Mouse (Mus musculus): ENCODE results near the gene Aida. TPM values are rescaled to one million over a fixed set of nuclear protein-coding genes. Genes with fewer than 3 reads are reported as not detected.
A peak's percentile ranks its signal among the peaks of the same experiment; 100 is the strongest.

Gene Aida
- total RNA-seq (2021) = 10 to 100 TPM; 22.4 to 28.4 TPM
- long read RNA-seq, experiment 1, full-length matches to known transcripts = 8 of 11 reads
- long read RNA-seq, experiment 1, partial matches to known transcripts = 0 of 11 reads
- long read RNA-seq, experiment 1, other reads (novel, unspliced or antisense) = 3 of 11 reads
- long read RNA-seq, experiment 2, full-length matches to known transcripts = 3 of 5 reads
- long read RNA-seq, experiment 2, partial matches to known transcripts = 0 of 5 reads
- long read RNA-seq, experiment 2, other reads (novel, unspliced or antisense) = 2 of 5 reads

GRCm38 (mm10) chr1:183296465-183296864, at the start of gene Aida:
Aida (plus strand) TSS chr1:183296590.
- DNase-seq = peak in 1 of 2 experiments; percentile 45
- intact Hi-C loops (cut with DNase I) = no loop called here

GRCm38 (mm10) chr1:183248144-183248543, 48.2 kb upstream of the Aida start:
- no peak for DNase-seq
- intact Hi-C loops (cut with DNase I) = no loop called here

- intact Hi-C loops (cut with DNase I) = no loop called here
- no peak for DNase-seq
Observed at GRCm38 (mm10) chr1:183250612-183251011, 45.8 kb upstream of the Aida start.

GRCm38 (mm10) chr1:183251818-183252217, 44.6 kb upstream of the Aida start:
- no peak for DNase-seq

GRCm38 (mm10) chr1:183252574-183252973, 43.8 kb upstream of the Aida start:
- no peak for DNase-seq
- intact Hi-C loops (cut with DNase I) = no loop called here

More at GRCm38 (mm10) chr1:183251818-183252217, 44.6 kb upstream of the Aida start:
- intact Hi-C loops (cut with DNase I) = no loop called here

GRCm38 (mm10) chr1:183264145-183265008, 32.0 kb upstream of the Aida start:
- peak in 1 of 2 experiments; percentile 10 for DNase-seq
- intact Hi-C loops (cut with DNase I) = no loop called here

- DNase-seq = no peak
- intact Hi-C loops (cut with DNase I) = no loop called here
Observed at GRCm38 (mm10) chr1:183265921-183266467, 30.4 kb upstream of the Aida start.

- intact Hi-C loops (cut with DNase I) = no loop called here
- no peak for DNase-seq
Observed at GRCm38 (mm10) chr1:183267666-183268065, 28.7 kb upstream of the Aida start.

- DNase-seq = peak in 1 of 2 experiments; percentile 9
- intact Hi-C loops (cut with DNase I) = loop anchor here (10.0 kb wide), 1 partner anchor 718 kb away; no protein-coding TSS in a partner anchor
Observed at GRCm38 (mm10) chr1:183272867-183273818, 23.2 kb upstream of the Aida start.

GRCm38 (mm10) chr1:183274385-183274784, 22.0 kb upstream of the Aida start:
- intact Hi-C loops (cut with DNase I) = loop anchor here (10.0 kb wide), 1 partner anchor 720 kb away; no protein-coding TSS in a partner anchor
- no peak for DNase-seq

- no peak for DNase-seq
- intact Hi-C loops (cut with DNase I) = loop anchor here (10.0 kb wide), 1 partner anchor 721 kb away; no protein-coding TSS in a partner anchor
Observed at GRCm38 (mm10) chr1:183275763-183276162, 20.6 kb upstream of the Aida start.

- intact Hi-C loops (cut with DNase I) = no loop called here
- no peak for DNase-seq
Observed at GRCm38 (mm10) chr1:183288351-183288750, 8.0 kb upstream of the Aida start.

GRCm38 (mm10) chr1:183289576-183289975, 6.8 kb upstream of the Aida start:
- DNase-seq = no peak
- intact Hi-C loops (cut with DNase I) = no loop called here

- peak; percentile 98 for DNase-seq
- intact Hi-C loops (cut with DNase I) = no loop called here
Observed at GRCm38 (mm10) chr1:183296877-183297383, 540 bp downstream of the Aida start, which contains the start of gene Brox. Brox (minus strand) TSS chr1:183297269.

GRCm38 (mm10) chr1:183297473-183297885, 1.1 kb downstream of the Aida start:
- intact Hi-C loops (cut with DNase I) = no loop called here
- DNase-seq = peak; percentile 44 to 48

- intact Hi-C loops (cut with DNase I) = no loop called here
- DNase-seq = peak; percentile 31 to 40
Observed at GRCm38 (mm10) chr1:183297886-183298489, 1.6 kb downstream of the Aida start.

- peak; percentile 90 to 91 for DNase-seq
- intact Hi-C loops (cut with DNase I) = no loop called here
Observed at GRCm38 (mm10) chr1:183299161-183299560, 2.8 kb downstream of the Aida start.

- DNase-seq = no peak
- intact Hi-C loops (cut with DNase I) = no loop called here
Observed at GRCm38 (mm10) chr1:183307555-183307954, 11.2 kb downstream of the Aida start.

- DNase-seq = no peak
- intact Hi-C loops (cut with DNase I) = no loop called here
Observed at GRCm38 (mm10) chr1:183308476-183308875, 12.1 kb downstream of the Aida start.
